In genomic region chr11:78972811-78973351, GRCm38 (mm10) we compare ENCODE assay signal across 10 mouse cellular contexts. TPM values are rescaled to one million over a fixed set of nuclear protein-coding genes. Genes with fewer than 3 reads are reported as not detected.
A peak's percentile ranks its signal among the peaks of the same experiment; 100 is the strongest.
DNase-seq lines count a peak whose midpoint lies in the region; ATAC-seq and TF ChIP-seq lines count a peak whose summit lies in the region.
"Had no signal": no experiment of that assay in that cellular context is flagged by ENCODE, and none has a peak within 500 bp of the region (broad histone marks: within the 10 kb centered on the region; RNA-seq: fewer than 3 reads in every experiment).

No protein-coding gene starts in this region.

- H3K27me3 ChIP-seq in E14TG2a.4 (ENCODE audit: insufficient read depth, low read length) (no peaks in the 10 kb centered on the region), myocyte (ENCODE audit: control insufficient read depth, insufficient read depth, insufficient read length) (no peaks in the 10 kb centered on the region)
- no peaks in the 10 kb centered on the region for H3K27me3 ChIP-seq in hindbrain, embryonic 11.5 days (ENCODE audit: control insufficient read depth, insufficient read depth, low read length)
- H3K27me3 ChIP-seq in forebrain, postnatal 0 days (ENCODE audit: insufficient read depth, low read length) = no peaks in the 10 kb centered on the region
- H3K27me3 ChIP-seq: forebrain, embryonic 13.5 days had no signal

- ATAC-seq in hindbrain, embryonic 11.5 days (ENCODE audit: low FRiP score) = no peak; the same call in 1 of the 2 replicates
- no peak for ATAC-seq in forebrain, postnatal 0 days
- ATAC-seq: forebrain, embryonic 13.5 days had no signal

- H3K36me3 ChIP-seq in E14TG2a.4 (ENCODE audit: insufficient read depth, low read length) = no peaks in the 10 kb centered on the region
- H3K36me3 ChIP-seq in hindbrain, embryonic 11.5 days (ENCODE audit: control insufficient read depth, insufficient read depth, low read length) = no peaks in the 10 kb centered on the region
- no peaks in the 10 kb centered on the region for H3K36me3 ChIP-seq in myocyte (ENCODE audit: control insufficient read depth, insufficient read depth)
- H3K36me3 ChIP-seq in forebrain, postnatal 0 days (ENCODE audit: insufficient read depth) = no peaks in the 10 kb centered on the region

- peaks cover 75% of the 10 kb centered on the region for H3K4me1 ChIP-seq in E14TG2a.4 (replicated peaks; ENCODE audit: low read depth, low read length)
- H3K4me1 ChIP-seq in hindbrain, embryonic 11.5 days (replicated peaks; ENCODE audit: control insufficient read depth, insufficient read depth, low read length) = no peaks in the 10 kb centered on the region
- no peaks in the 10 kb centered on the region for H3K4me1 ChIP-seq in forebrain, postnatal 0 days (ENCODE audit: insufficient read depth)

- H3ac ChIP-seq in myocyte (ENCODE audit: control insufficient read depth, insufficient read length) = no peak overlapping the region

- H3K79me2 ChIP-seq in myocyte (ENCODE audit: control insufficient read depth, insufficient read depth) = no peaks in the 10 kb centered on the region

- H3K9ac ChIP-seq in hindbrain, embryonic 11.5 days (ENCODE audit: low read depth, low read length) = no peak overlapping the region
- H3K9ac ChIP-seq in forebrain, postnatal 0 days = no peak overlapping the region
- H3K9ac ChIP-seq: forebrain, embryonic 13.5 days had no signal

- intact Hi-C loops in gastrocnemius, adult 2 months (cut with DNase I) = no loop called here

- no peak for DNase-seq in gastrocnemius, adult 2 months
- DNase-seq in gastrocnemius, postnatal 25 days = no peak
- DNase-seq in hindbrain, embryonic 11.5 days (ENCODE audit: low spot score) = peak; percentile 43
- DNase-seq in cerebellum, adult 8-10 months = no peak
- no peak for DNase-seq in layer of hippocampus, adult 18-20 months (ENCODE audit: low spot score in 2 of 2)
- no peak for DNase-seq in forebrain, postnatal 0 days

- H3K9me3 ChIP-seq in E14TG2a.4 (ENCODE audit: low read length) = no peaks in the 10 kb centered on the region
- H3K9me3 ChIP-seq in hindbrain, embryonic 11.5 days (ENCODE audit: control insufficient read depth, low read length) = no peaks in the 10 kb centered on the region
- H3K9me3 ChIP-seq in forebrain, postnatal 0 days (ENCODE audit: low read length) = no peaks in the 10 kb centered on the region
- H3K9me3 ChIP-seq: forebrain, embryonic 13.5 days had no signal

- 57% methylated on average over 8 of the region's 8 CpGs for WGBS in hindbrain, embryonic 11.5 days
- WGBS in forebrain, postnatal 0 days = 67% methylated on average over 8 of the region's 8 CpGs

- no peak for TF ChIP-seq CTCF in gastrocnemius, adult 2 months (IDR thresholded peaks at IDR 0.05)
- no peak for TF ChIP-seq CTCF in E14TG2a.4 (conservative IDR thresholded peaks at IDR 0.05; ENCODE audit: low read length)
- TF ChIP-seq CTCF in forebrain, postnatal 0 days (IDR thresholded peaks at IDR 0.05; ENCODE audit: low read depth) = no peak

- peak overlapping the region; percentile 70 for H3K27ac ChIP-seq in gastrocnemius, adult 2 months
- peak overlapping the region; percentile 61 for H3K27ac ChIP-seq in hindbrain, embryonic 11.5 days (ENCODE audit: low read depth, low read length)
- H3K27ac ChIP-seq in forebrain, postnatal 0 days (ENCODE audit: low read depth, low read length) = no peak overlapping the region
- H3K27ac ChIP-seq: forebrain, embryonic 13.5 days had no signal

- no peak for TF ChIP-seq POLR2A in myocyte (IDR thresholded peaks at IDR 0.05; ENCODE audit: insufficient read length, low read depth)

- H3K4me3 ChIP-seq in gastrocnemius, adult 2 months = no peak overlapping the region
- H3K4me3 ChIP-seq in E14TG2a.4 (replicated peaks; ENCODE audit: low read length) (peak overlapping the region; percentile 59), myocyte (no peak overlapping the region)
- H3K4me3 ChIP-seq in hindbrain, embryonic 11.5 days (ENCODE audit: low read depth, low read length) = no peak overlapping the region
- H3K4me3 ChIP-seq in forebrain, postnatal 0 days (ENCODE audit: low read depth, low read length) = no peak overlapping the region
- H3K4me3 ChIP-seq: forebrain, embryonic 13.5 days had no signal

- 0 out of 2 replicates have a peak overlapping the region, but pooled peaks have one; percentile 17 for H3K4me2 ChIP-seq in hindbrain, embryonic 11.5 days (replicated peaks; ENCODE audit: low read depth, low read length)
- H3K4me2 ChIP-seq in myocyte (ENCODE audit: low read depth) = peak overlapping the region; percentile 39
- no peak overlapping the region for H3K4me2 ChIP-seq in forebrain, postnatal 0 days (ENCODE audit: low read depth)
- H3K4me2 ChIP-seq: forebrain, embryonic 13.5 days had no signal

TF ChIP-seq in myocyte, 11 proteins besides CTCF, POLR2A, EP300 and RAD21:
- TF ChIP-seq USF1 (IDR thresholded peaks at IDR 0.05; ENCODE audit: low read depth) (no peak), MYOG (IDR thresholded peaks at IDR 0.05; ENCODE audit: control insufficient read depth in 1 of 3, insufficient read depth in 1 of 3, insufficient read length in 2 of 3, low read depth in 2 of 3) (no peak), SRF (IDR thresholded peaks at IDR 0.05; ENCODE audit: control insufficient read depth, insufficient read length, low read depth) (no peak), MYOD1 (IDR thresholded peaks at IDR 0.05; ENCODE audit: control insufficient read depth in 1 of 3, insufficient read length in 2 of 3, low read depth in 2 of 3) (no peak), E2F4 (IDR thresholded peaks at IDR 0.05; ENCODE audit: insufficient read depth) (no peak), MAX (IDR thresholded peaks at IDR 0.05; ENCODE audit: low read depth) (no peak), CEBPB (IDR thresholded peaks at IDR 0.05; ENCODE audit: insufficient read depth, poor library complexity, severe bottlenecking) (no peak), TCF3 (IDR thresholded peaks at IDR 0.05; ENCODE audit: insufficient read length, low read depth) (no peak), REST (IDR thresholded peaks at IDR 0.05; ENCODE audit: insufficient read depth, insufficient read length) (no peak), POLR2AphosphoS2 (IDR thresholded peaks at IDR 0.05; ENCODE audit: insufficient read length, low read depth) (no peak), TCF12 (IDR thresholded peaks at IDR 0.05; ENCODE audit: insufficient read depth, poor library complexity, severe bottlenecking) (no peak)

RNA-seq across cellular contexts. Expression of gene Lgals9, which starts 11.9 kb away (rescaled TPM):
- total RNA-seq in gastrocnemius, adult 2 months (2021) = 10 to 100 TPM in 1 of 2 experiments, 1 to 10 TPM in 1; 6.6 to 10.1 TPM
- 1 to 10 TPM; 9.7 to 9.8 TPM for total RNA-seq in gastrocnemius, postnatal 25 days (2021)
- polyA plus RNA-seq in hindbrain, embryonic 11.5 days (2014; fragmentation: Nextera tagmentation; extraction: Ambion mirVana) = 6.8 and 7.7 TPM in 2 replicates
- polyA plus RNA-seq in myocyte (2012; fragmentation: generic; extraction: Trizol) = 20.9 TPM
- 1 to 10 TPM; 3.7 to 3.9 TPM for total RNA-seq in layer of hippocampus, adult 18-20 months (2021)
- total RNA-seq in forebrain, postnatal 0 days (2014; rRNA removed) = 8.6 and 13.9 TPM in 2 replicates
- 20.5 and 21.7 TPM in 2 replicates for polyA plus RNA-seq in forebrain, postnatal 0 days (2015; fragmentation: Nextera tagmentation; extraction: Ambion mirVana)

RNA-seq across cellular contexts. Expression of gene Nos2, which starts 52.3 kb away (rescaled TPM):
- 1 to 10 TPM in 1 of 2 experiments, under 1 TPM in 1; 0.64 to 1.4 TPM for total RNA-seq in gastrocnemius, adult 2 months (2021)
- total RNA-seq in gastrocnemius, postnatal 25 days (2021) = 1 to 10 TPM in 1 of 2 experiments, under 1 TPM in 1; 0.82 to 1.7 TPM
- 0.42 and 0.80 TPM in 2 replicates for polyA plus RNA-seq in hindbrain, embryonic 11.5 days (2014; fragmentation: Nextera tagmentation; extraction: Ambion mirVana)
- 0.38 TPM for polyA plus RNA-seq in myocyte (2012; fragmentation: generic; extraction: Trizol)
- total RNA-seq in layer of hippocampus, adult 18-20 months (2021) = under 1 TPM; 0.07 to 0.41 TPM
- total RNA-seq in forebrain, postnatal 0 days (2014; rRNA removed) = 0.24 and 0.62 TPM in 2 replicates
- polyA plus RNA-seq in forebrain, postnatal 0 days (2015; fragmentation: Nextera tagmentation; extraction: Ambion mirVana) = 0.34 and 0.51 TPM in 2 replicates
- total RNA-seq: monocyte, adult 5-6 weeks had no signal
